Mouse (Mus musculus) midbrain, embryonic 14.5 days (tissue): Measurements from ENCODE around the gene Zdhhc5. TPM values are rescaled to one million over a fixed set of nuclear protein-coding genes. Genes with fewer than 3 reads are reported as not detected.

Source experiments
- microRNA counts: library from miRNA; unstranded; fragments of <30 nt; microRNA quantifications from one replicate; lab custom pipeline; 2016
- microRNA-seq: library from miRNA; unstranded; fragments of <30 nt; microRNA quantifications from one replicate; pipeline ENCODE4, GENCODE M21; 2016
- polyA plus RNA-seq: library from polyadenylated mRNA; unstranded; fragments of >200 nt; fragmentation: Nextera tagmentation; extraction: Ambion mirVana; gene quantifications from 2 replicates; pipeline ENCODE4 v1.2.1, GENCODE M21; 2014

Zdhhc5 gene
- polyA plus RNA-seq, 1 experiment from 2014 or later: 21.8 TPM

MicroRNAs within 50 kb of the gene (microRNA counts, 519-probe panel; counts per million panel counts)
- microRNA mmu-miR-130a (lab: Ali Mortazavi, UCI): 7,916 counts per million, percentile 97 among the panel's probes with 10 or more counts

Small RNA genes lying within 50 kb of the gene (microRNA-seq; reads per million reads assigned to microRNA genes)
- gene Mir130a: 39,635 reads per million, percentile 99 among the genes with 10 or more reads in this experiment

Other genes starting within 250 kb of the Zdhhc5 start
- gene Tfpi, start 238.4 kb downstream of the Zdhhc5 start, polyA plus RNA-seq: 5.5 and 17.7 TPM in 2 replicates
- 21.9 and 33.8 TPM in 2 replicates for gene Ctnnd1, start 64.4 kb downstream of the Zdhhc5 start, polyA plus RNA-seq
- 0.37 and 0.53 TPM in 2 replicates for gene Btbd18, start 56.1 kb downstream of the Zdhhc5 start, polyA plus RNA-seq
- 220 and 232 TPM in 2 replicates for gene Selenoh, start 44.4 kb downstream of the Zdhhc5 start, polyA plus RNA-seq
- not detected in 2 replicates for gene Gm28635, start 37.1 kb downstream of the Zdhhc5 start, polyA plus RNA-seq
- gene Med19, start 36.8 kb downstream of the Zdhhc5 start, polyA plus RNA-seq: 55.4 and 56.5 TPM in 2 replicates
- 269 and 277 TPM in 2 replicates for gene Tmx2, start 36.0 kb downstream of the Zdhhc5 start, polyA plus RNA-seq
- gene Clp1, start 12.2 kb upstream of the Zdhhc5 start, polyA plus RNA-seq: 23.3 and 25.4 TPM in 2 replicates
- 23.5 and 24.7 TPM in 2 replicates for gene Ypel4, start 18.9 kb upstream of the Zdhhc5 start, polyA plus RNA-seq
- gene Gm19426, start 28.5 kb upstream of the Zdhhc5 start, polyA plus RNA-seq: 2.0 and 3.3 TPM in 2 replicates
- 19.7 and 33.6 TPM in 2 replicates for gene Serping1, start 60.3 kb upstream of the Zdhhc5 start, polyA plus RNA-seq
- 11.7 and 19.5 TPM in 2 replicates for gene Ube2l6, start 83.6 kb upstream of the Zdhhc5 start, polyA plus RNA-seq
- not detected in 2 replicates for gene Smtnl1, start 107.5 kb upstream of the Zdhhc5 start, polyA plus RNA-seq
- gene Timm10, start 111.8 kb upstream of the Zdhhc5 start, polyA plus RNA-seq: 58.6 and 80.6 TPM in 2 replicates
- gene Slc43a1, start 123.7 kb upstream of the Zdhhc5 start, polyA plus RNA-seq: 0.90 and 2.4 TPM in 2 replicates
- 4.5 and 5.6 TPM in 2 replicates for gene Rtn4rl2, start 171.5 kb upstream of the Zdhhc5 start, polyA plus RNA-seq
- 1.7 and 4.2 TPM in 2 replicates for gene Slc43a3, start 221.4 kb upstream of the Zdhhc5 start, polyA plus RNA-seq